Mouse (Mus musculus): Measurements from ENCODE around the gene Rpl27a. TPM values are rescaled to one million over a fixed set of nuclear protein-coding genes. Genes with fewer than 3 reads are reported as not detected.

Rpl27a gene
- polyA plus RNA-seq, 1 experiment: 339 TPM

DNA sequence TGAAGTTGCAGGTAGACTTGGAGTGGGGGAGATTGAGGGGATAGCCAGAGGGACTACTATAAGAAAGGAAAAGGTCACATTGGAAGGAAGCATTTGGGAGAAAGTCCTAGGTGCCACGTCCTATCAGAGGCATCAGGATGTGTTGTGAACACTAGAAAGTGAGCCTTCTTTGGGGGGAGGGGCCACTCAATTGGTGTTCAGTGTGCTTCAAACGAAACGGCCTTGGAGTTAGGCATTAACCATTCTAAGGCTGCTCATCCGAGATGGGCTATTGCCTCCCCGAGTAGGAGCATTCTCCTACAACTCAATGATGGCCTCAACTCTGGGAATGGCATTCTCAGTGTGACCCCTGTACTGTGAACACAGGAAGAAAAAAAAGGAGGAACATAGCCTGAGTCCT is 43.7 kb downstream of the Rpl27a start:
- Histone ChIP-seq H3K27ac (ENCODE audit: insufficient read depth, low read depth, low read length) (no peak overlapping the region), H3K27me3 (ENCODE audit: control insufficient read depth, insufficient read depth, low read length) (no peaks in the 10 kb centered on the region), H3K36me3 (ENCODE audit: control insufficient read depth, insufficient read depth, low read length) (no peaks in the 10 kb centered on the region), H3K4me3 (ENCODE audit: low read depth, low read length) (no peak overlapping the region), H3K4me1 (ENCODE audit: control insufficient read depth, insufficient read depth, insufficient read length, low read length) (peaks cover 10% of the 10 kb centered on the region)
- WGBS: 40% methylated on average over 5 of the region's 5 CpGs
- TF ChIP-seq CTCF (IDR thresholded peaks at IDR 0.05; ENCODE audit: extremely low read depth, insufficient read length, insufficient replicate concordance, low read depth, low read length) (no peak), POLR2A (IDR thresholded peaks at IDR 0.05; ENCODE audit: low read depth, low read length) (no peak)

DNA sequence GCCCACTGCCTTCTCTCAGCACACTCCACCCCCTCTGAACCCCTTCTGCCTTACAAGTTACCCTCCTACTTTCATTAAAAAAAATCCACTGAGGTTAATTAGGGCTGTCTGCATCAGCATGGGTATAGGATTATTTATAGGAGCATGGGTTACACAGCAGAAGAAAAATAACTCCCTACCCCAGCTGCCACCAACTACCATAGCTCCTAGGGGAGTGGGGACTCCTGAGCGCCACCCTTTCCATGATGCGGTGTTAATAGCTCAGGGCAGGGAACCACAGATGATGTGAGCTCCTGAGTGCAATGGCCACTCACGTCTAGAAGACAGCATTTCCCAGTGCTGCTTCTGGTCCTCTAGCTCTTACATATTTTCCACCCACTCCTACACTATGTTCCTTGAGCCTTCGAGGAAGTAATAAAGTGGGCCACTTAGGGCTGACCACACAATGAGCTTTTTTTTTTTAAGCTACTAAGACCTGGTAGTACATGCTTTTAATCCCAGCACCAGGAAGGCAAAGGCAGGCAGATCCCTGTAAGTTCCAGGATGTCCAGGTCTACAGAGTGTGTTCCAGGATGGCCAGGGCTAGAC is 44.9 kb downstream of the Rpl27a start:
- Histone ChIP-seq H3K27ac (ENCODE audit: insufficient read depth, low read depth, low read length) (no peak overlapping the region), H3K27me3 (ENCODE audit: control insufficient read depth, insufficient read depth, low read length) (no peaks in the 10 kb centered on the region), H3K4me3 (ENCODE audit: low read depth, low read length) (no peak overlapping the region), H3K4me1 (ENCODE audit: control insufficient read depth, insufficient read depth, insufficient read length, low read length) (peaks cover 10% of the 10 kb centered on the region), H3K36me3 (ENCODE audit: control insufficient read depth, insufficient read depth, low read length) (peaks cover 1% of the 10 kb centered on the region; the same call in 1 of the 2 replicates)
- TF ChIP-seq CTCF (IDR thresholded peaks at IDR 0.05; ENCODE audit: extremely low read depth, insufficient read length, insufficient replicate concordance, low read depth, low read length): no peak
- no peak for TF ChIP-seq POLR2A (IDR thresholded peaks at IDR 0.05; ENCODE audit: low read depth, low read length)
- WGBS: 68% methylated on average over 4 of the region's 4 CpGs

DNA sequence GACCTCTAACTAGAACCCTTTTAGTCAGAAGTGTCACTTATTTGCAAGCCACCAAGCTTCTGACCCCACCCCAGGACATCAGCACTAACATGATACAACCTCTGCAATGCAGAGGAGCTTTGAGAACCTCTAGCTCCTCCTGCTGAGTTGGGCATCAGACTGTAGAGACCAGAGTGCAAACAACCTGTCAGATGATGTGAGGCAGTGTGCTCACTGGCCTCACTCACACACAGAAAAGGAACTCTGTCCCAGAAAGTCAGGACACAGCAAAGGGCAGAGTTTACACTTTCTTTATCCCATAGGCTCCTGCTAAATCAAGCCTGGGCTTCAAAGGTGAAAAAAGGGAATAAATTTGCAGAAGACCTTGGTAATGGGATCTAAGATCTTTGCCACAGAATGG is 47.4 kb downstream of the Rpl27a start:
- H3K27ac ChIP-seq (ENCODE audit: insufficient read depth, low read depth, low read length): no peak overlapping the region
- H3K4me3 ChIP-seq (ENCODE audit: low read depth, low read length): no peak overlapping the region
- H3K36me3 ChIP-seq (ENCODE audit: control insufficient read depth, insufficient read depth, low read length): peaks cover 4% of the 10 kb centered on the region
- TF ChIP-seq CTCF (IDR thresholded peaks at IDR 0.05; ENCODE audit: extremely low read depth, insufficient read length, insufficient replicate concordance, low read depth, low read length): no peak
- no peak for TF ChIP-seq POLR2A (IDR thresholded peaks at IDR 0.05; ENCODE audit: low read depth, low read length)
- H3K27me3 ChIP-seq (ENCODE audit: control insufficient read depth, insufficient read depth, low read length): no peaks in the 10 kb centered on the region
- H3K4me1 ChIP-seq (ENCODE audit: control insufficient read depth, insufficient read depth, insufficient read length, low read length): peaks cover 3% of the 10 kb centered on the region; the same call in 1 of the 2 replicates

DNA sequence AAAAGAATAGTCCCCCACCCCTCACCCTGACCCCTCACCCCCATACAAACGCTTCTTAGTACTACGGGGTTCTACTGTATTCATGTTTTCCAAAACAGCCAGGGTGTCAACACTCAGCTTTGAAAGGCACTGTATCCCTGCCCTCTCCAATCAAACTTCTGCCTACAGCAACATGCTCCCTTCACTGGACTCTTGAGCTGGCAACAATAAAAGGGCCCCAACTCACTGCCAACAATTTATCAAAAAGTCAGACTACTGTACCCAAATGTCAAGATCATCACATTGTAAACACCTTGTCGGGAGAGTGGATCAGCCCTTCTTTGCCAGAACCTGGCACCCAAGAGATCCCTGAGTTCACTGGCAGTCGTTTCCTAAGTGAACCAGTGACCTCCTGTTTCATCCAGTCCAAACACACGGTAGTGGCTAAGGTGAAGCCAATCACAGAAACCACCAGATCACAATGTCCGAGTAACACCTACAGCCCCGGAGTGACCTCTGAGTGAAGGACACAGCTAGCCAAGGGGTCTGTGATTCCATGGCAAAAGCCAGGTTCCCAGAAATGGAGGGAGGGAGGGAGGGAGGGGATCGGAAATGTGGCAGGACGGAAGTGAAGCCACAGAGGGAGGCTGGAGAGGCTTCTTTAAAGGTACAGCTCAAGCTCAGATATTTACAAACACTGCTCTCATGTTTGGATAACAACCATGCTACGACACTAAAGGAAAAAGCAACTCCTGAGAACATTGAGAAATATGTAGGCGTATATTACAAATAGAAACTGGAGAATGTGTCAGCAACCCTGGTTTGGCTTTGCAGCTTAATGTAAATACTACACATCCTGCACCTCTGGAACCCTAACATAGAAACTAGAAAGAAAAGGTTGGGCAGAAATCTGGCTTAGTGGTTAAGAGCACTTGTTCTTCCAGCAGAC is 48.2 kb downstream of the Rpl27a start:
- no peak overlapping the region; the same call in 1 of the 2 replicates for H3K27ac ChIP-seq (ENCODE audit: insufficient read depth, low read depth, low read length)
- H3K27me3 ChIP-seq (ENCODE audit: control insufficient read depth, insufficient read depth, low read length): no peaks in the 10 kb centered on the region
- peaks cover 3% of the 10 kb centered on the region; the same call in 1 of the 2 replicates for H3K4me1 ChIP-seq (ENCODE audit: control insufficient read depth, insufficient read depth, insufficient read length, low read length)
- TF ChIP-seq POLR2A (IDR thresholded peaks at IDR 0.05; ENCODE audit: low read depth, low read length): no peak
- no peak for TF ChIP-seq CTCF (IDR thresholded peaks at IDR 0.05; ENCODE audit: extremely low read depth, insufficient read length, insufficient replicate concordance, low read depth, low read length)
- WGBS: 58% methylated on average over 11 of the region's 11 CpGs
- no peak overlapping the region for H3K4me3 ChIP-seq (ENCODE audit: low read depth, low read length)
- H3K36me3 ChIP-seq (ENCODE audit: control insufficient read depth, insufficient read depth, low read length): peaks cover 4% of the 10 kb centered on the region

DNA sequence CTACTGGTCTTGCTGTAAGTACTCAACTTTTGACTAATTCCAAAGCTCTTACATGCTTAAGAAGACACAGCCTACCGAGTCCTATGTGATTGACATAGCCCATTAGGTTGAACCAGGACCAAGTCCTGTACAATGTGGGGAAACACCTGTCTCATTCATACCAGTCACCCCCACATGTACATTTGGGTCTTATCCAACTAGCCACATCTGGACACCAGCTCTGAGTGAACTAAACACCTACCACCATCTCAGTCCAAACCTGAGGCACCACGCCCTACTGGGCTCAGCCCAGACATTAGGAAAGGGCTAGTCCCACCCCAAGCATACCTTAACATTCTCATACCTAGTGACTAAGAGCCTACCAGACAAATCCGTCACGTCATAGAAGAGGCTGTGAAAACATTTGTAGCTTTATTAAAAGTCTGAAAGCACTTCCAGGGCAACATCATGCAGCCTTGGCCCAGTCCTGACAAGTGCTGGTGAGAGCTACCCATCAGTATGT is 49.5 kb downstream of the Rpl27a start:
- H3K4me1 ChIP-seq (ENCODE audit: control insufficient read depth, insufficient read depth, insufficient read length, low read length): no peaks in the 10 kb centered on the region
- WGBS: 83% methylated on average over 4 of the region's 4 CpGs
- no peaks in the 10 kb centered on the region for H3K27me3 ChIP-seq (ENCODE audit: control insufficient read depth, insufficient read depth, low read length)
- H3K4me3 ChIP-seq (ENCODE audit: low read depth, low read length): no peak overlapping the region
- no peak overlapping the region for H3K27ac ChIP-seq (ENCODE audit: insufficient read depth, low read depth, low read length)
- TF ChIP-seq CTCF (IDR thresholded peaks at IDR 0.05; ENCODE audit: extremely low read depth, insufficient read length, insufficient replicate concordance, low read depth, low read length): no peak
- TF ChIP-seq POLR2A (IDR thresholded peaks at IDR 0.05; ENCODE audit: low read depth, low read length): no peak
- peaks cover 4% of the 10 kb centered on the region for H3K36me3 ChIP-seq (ENCODE audit: control insufficient read depth, insufficient read depth, low read length)

Other genes starting within 250 kb of the Rpl27a start
- gene Stk33, start 80.1 kb upstream of the Rpl27a start, polyA plus RNA-seq (2012; rRNA removed): not detected in 2 replicates
- gene Trim66, start 11.0 kb upstream of the Rpl27a start, polyA plus RNA-seq (2012; rRNA removed): 0.03 TPM in 1 of 2 replicates, not detected in the other
- 24.8 and 37.7 TPM in 2 replicates for gene St5, start 184.5 kb downstream of the Rpl27a start, polyA plus RNA-seq (2012; rRNA removed)
- gene Akip1, start 184.5 kb downstream of the Rpl27a start, polyA plus RNA-seq (2012; rRNA removed): 2.7 and 4.3 TPM in 2 replicates
- not detected in 2 replicates for gene BC051019, start 204.7 kb downstream of the Rpl27a start, polyA plus RNA-seq (2012; rRNA removed)
- gene Ascl3, start 212.6 kb downstream of the Rpl27a start, polyA plus RNA-seq (2012; rRNA removed): 0.27 and 1.0 TPM in 2 replicates
- gene Tmem9b, start 233.7 kb downstream of the Rpl27a start, polyA plus RNA-seq (2012; rRNA removed): 26.4 and 53.9 TPM in 2 replicates

Data from small intestine, adult 2 months (tissue).